Mouse (Mus musculus): Measurements from ENCODE around the gene Tedc2.

DNA sequence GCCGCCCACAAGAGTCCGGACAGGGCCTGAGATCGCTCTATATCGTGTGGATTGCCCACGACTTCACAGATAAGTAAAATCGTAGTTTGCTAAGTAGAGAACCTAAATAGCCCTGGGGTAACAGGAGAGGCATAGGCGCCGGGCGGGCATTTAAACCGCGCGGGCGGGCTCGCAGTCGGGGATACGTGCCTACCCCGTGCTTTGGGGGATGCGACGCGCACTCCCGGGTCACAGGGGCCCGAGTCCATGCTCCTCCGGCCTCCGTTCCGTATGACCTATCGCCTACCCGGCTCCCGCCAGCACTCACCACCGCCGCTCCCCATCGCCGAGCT lies 30.3 kb upstream of the Tedc2 start:
- no peak for TF ChIP-seq POLR2A (IDR thresholded peaks at IDR 0.05; ENCODE audit: borderline replicate concordance, low read depth, low read length)
- no peak for TF ChIP-seq CTCF (IDR thresholded peaks at IDR 0.05; ENCODE audit: low read depth, low read length)
